In genomic region chr14:78733366-78734076, GRCm38 (mm10) we compare ENCODE assay signal across 8 mouse cellular contexts. TPM values are rescaled to one million over a fixed set of nuclear protein-coding genes. Genes with fewer than 3 reads are reported as not detected.
DNase-seq lines count a peak whose midpoint lies in the region; ATAC-seq and TF ChIP-seq lines count a peak whose summit lies in the region.

No protein-coding gene starts in this region.

- no peak; the same call in 1 of the 2 replicates for TF ChIP-seq CTCF in kidney, postnatal 0 days (IDR thresholded peaks at IDR 0.05; ENCODE audit: low read depth)

- H3K4me1 ChIP-seq in heart, embryonic 12.5 days (replicated peaks): peaks cover 5% of the 10 kb centered on the region
- peaks cover 6% of the 10 kb centered on the region for H3K4me1 ChIP-seq in kidney, postnatal 0 days (replicated peaks; ENCODE audit: insufficient read depth, low read length)
- peaks cover 8% of the 10 kb centered on the region; the same call in 1 of the 2 replicates for H3K4me1 ChIP-seq in midbrain, embryonic 14.5 days (ENCODE audit: control insufficient read depth, insufficient read depth, low read length)

- no peaks in the 10 kb centered on the region; the same call in 1 of the 2 replicates for H3K27me3 ChIP-seq in heart, embryonic 12.5 days (replicated peaks)
- H3K27me3 ChIP-seq in kidney, postnatal 0 days (ENCODE audit: insufficient read depth, low read length): no peaks in the 10 kb centered on the region
- H3K27me3 ChIP-seq in midbrain, embryonic 14.5 days (ENCODE audit: control insufficient read depth, insufficient read depth, low read length): peaks cover 5% of the 10 kb centered on the region; the same call in 1 of the 2 replicates

- no peaks in the 10 kb centered on the region for H3K9me3 ChIP-seq in heart, embryonic 12.5 days (replicated peaks)
- no peaks in the 10 kb centered on the region for H3K9me3 ChIP-seq in kidney, postnatal 0 days (replicated peaks; ENCODE audit: low read length)
- H3K9me3 ChIP-seq in midbrain, embryonic 14.5 days (ENCODE audit: control insufficient read depth, low read length): no peaks in the 10 kb centered on the region

- H3K4me3 ChIP-seq in heart, embryonic 12.5 days: peak overlapping the region; percentile 81
- peak overlapping the region; percentile 63 for H3K4me3 ChIP-seq in kidney, postnatal 0 days (replicated peaks; ENCODE audit: low read depth, low read length)
- H3K4me3 ChIP-seq in midbrain, embryonic 14.5 days (replicated peaks; ENCODE audit: low read depth, low read length): peak overlapping the region; percentile 75

- no peaks in the 10 kb centered on the region for H3K36me3 ChIP-seq in heart, embryonic 12.5 days
- H3K36me3 ChIP-seq in kidney, postnatal 0 days (ENCODE audit: insufficient read depth, low read length): no peaks in the 10 kb centered on the region
- no peaks in the 10 kb centered on the region for H3K36me3 ChIP-seq in midbrain, embryonic 14.5 days (ENCODE audit: control insufficient read depth, insufficient read depth, low read length)

- no peak for ATAC-seq in heart, embryonic 12.5 days (ENCODE audit: insufficient number of reproducible peaks, low FRiP score)
- no peak for ATAC-seq in kidney, postnatal 0 days (replicated peaks; ENCODE audit: low FRiP score, low read depth)
- no peak for ATAC-seq in midbrain, embryonic 14.5 days (ENCODE audit: low FRiP score, low TSS enrichment)
- ATAC-seq in cerebellum, adult (ENCODE audit: insufficient number of reproducible peaks, low FRiP score, low TSS enrichment): no peak

- H3K9ac ChIP-seq in heart, embryonic 12.5 days: peak overlapping the region; percentile 76; the same call in 1 of the 2 replicates
- H3K9ac ChIP-seq in kidney, postnatal 0 days (ENCODE audit: low read depth, low read length): peak overlapping the region; percentile 75; the same call in 1 of the 2 replicates
- peak overlapping the region; percentile 90 for H3K9ac ChIP-seq in midbrain, embryonic 14.5 days (replicated peaks; ENCODE audit: low read length)

- 36% methylated on average over 12 of the region's 12 CpGs for WGBS in heart, embryonic 12.5 days
- 28% methylated on average over 12 of the region's 12 CpGs for WGBS in kidney, postnatal 0 days
- 13% methylated on average over 12 of the region's 12 CpGs for WGBS in midbrain, embryonic 14.5 days

- no peak overlapping the region for H3K27ac ChIP-seq in heart, embryonic 12.5 days (ENCODE audit: poor library complexity, severe bottlenecking)
- peak overlapping the region; percentile 90 for H3K27ac ChIP-seq in kidney, postnatal 0 days
- peak overlapping the region; percentile 88 for H3K27ac ChIP-seq in midbrain, embryonic 14.5 days (replicated peaks; ENCODE audit: low read depth, low read length)

- intact Hi-C loops in left cerebral cortex, postnatal 14 days (cut with DNase I): loop anchor here (2.0 to 5.0 kb wide), 3 partner anchors 56 to 374 kb away; partner anchors contain the start of gene Vwa8

- H3K4me2 ChIP-seq in heart, embryonic 12.5 days: peak overlapping the region; percentile 98
- peak overlapping the region; percentile 95 for H3K4me2 ChIP-seq in kidney, postnatal 0 days (ENCODE audit: low read length)
- H3K4me2 ChIP-seq in midbrain, embryonic 14.5 days (ENCODE audit: low read length): peak overlapping the region; percentile 86

- peak; percentile 28 for DNase-seq in CD4-positive helper T cell, adult 2 months (ENCODE audit: low read depth, low spot score)
- DNase-seq in adipocyte (ENCODE audit: low spot score): peak; percentile 12
- DNase-seq in kidney, postnatal 0 days (ENCODE audit: low spot score): peak; percentile 56
- DNase-seq in midbrain, embryonic 14.5 days: peak; percentile 49
- no peak for DNase-seq in left cerebral cortex, postnatal 14 days (ENCODE audit: low spot score in 2 of 2)
- no peak for DNase-seq in yolk sac, embryonic 10.5 days (ENCODE audit: low spot score)

RNA-seq across cellular contexts. Expression of gene Dgkh, which starts 0.9 kb away (rescaled TPM):
- 2.5 and 2.8 TPM in 2 replicates for polyA plus RNA-seq in heart, embryonic 12.5 days (2016; fragmentation: Nextera tagmentation; extraction: Ambion mirVana)
- 2.2 and 2.3 TPM in 2 replicates for polyA plus RNA-seq in kidney, postnatal 0 days (2015; fragmentation: Nextera tagmentation; extraction: Ambion mirVana)
- 2.9 and 3.1 TPM in 2 replicates for polyA plus RNA-seq in midbrain, embryonic 14.5 days (2014; fragmentation: Nextera tagmentation; extraction: Ambion mirVana)
- total RNA-seq in left cerebral cortex, postnatal 14 days (2021): 10 to 100 TPM; 83.6 to 95.7 TPM

Comparison
In these comparisons a context has a peak if more than half of its experiments do, and no peak if none do; other contexts are left out.
1. DNase-seq: peak in CD4-positive helper T cell, adult 2 months (single experiment), adipocyte (single experiment), kidney, postnatal 0 days (single experiment) and midbrain, embryonic 14.5 days (single experiment); none in left cerebral cortex, postnatal 14 days (0 of 2) and yolk sac, embryonic 10.5 days (single experiment).
2. Peak in every context shown above with its lines, with median percentiles within 50 percentile points of each other: H3K4me2 ChIP-seq, H3K4me3 ChIP-seq and H3K9ac ChIP-seq.